Mouse (Mus musculus): ENCODE measurements at regions not wholly inside any gene's neighbourhood (a gene's known extent, or its start where the extent isn't known, plus 50 kb on each side); places are given as distances from the start of the nearest gene placed in this dataset.
"Not testable (repeated sequence)": the region's sequence is repeated elsewhere in the genome, so short reads cannot be mapped to it uniquely, and the experiment has no call there.

DNA sequence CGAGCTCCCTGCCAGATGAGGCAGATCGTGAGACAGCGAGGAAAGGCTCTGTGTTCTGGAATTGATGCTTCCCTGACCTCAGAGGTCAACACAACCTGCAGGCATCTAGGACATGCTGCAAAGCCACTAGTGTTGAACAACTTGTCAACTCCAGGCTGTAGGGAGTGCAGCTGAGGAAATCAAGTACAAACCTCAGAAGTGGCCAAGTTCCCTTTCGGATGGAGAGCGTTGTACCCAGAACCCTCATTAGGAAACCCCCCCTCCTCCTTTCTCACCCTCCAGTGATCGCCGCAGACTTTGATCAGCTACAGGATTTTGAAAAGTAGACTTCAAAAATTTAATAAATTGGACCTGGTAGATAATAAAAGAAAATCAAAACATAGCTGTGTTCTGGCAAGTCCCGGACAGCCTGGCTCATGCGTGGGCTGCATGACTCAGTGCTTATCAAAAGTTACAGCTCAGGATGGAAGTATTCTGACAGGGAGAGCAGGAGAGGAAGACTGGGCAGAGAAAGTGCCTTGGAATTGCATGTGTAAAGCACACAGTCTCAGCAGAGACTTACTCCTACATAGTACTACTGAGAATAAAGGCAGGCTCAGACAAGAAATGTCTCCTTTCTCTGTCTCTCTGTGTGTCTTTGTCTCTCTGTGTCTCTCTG is 224.2 kb downstream of the Diras2 start:
- H3K4me1 ChIP-seq (replicated peaks; ENCODE audit: control insufficient read depth, insufficient read depth, low read length): no peaks in the 10 kb centered on the region
- no peaks in the 10 kb centered on the region for H3K27me3 ChIP-seq (replicated peaks; ENCODE audit: control insufficient read depth, insufficient read depth, low read length)
- no peak overlapping the region for H3K4me2 ChIP-seq (ENCODE audit: low read length)
- no peaks in the 10 kb centered on the region for H3K9me3 ChIP-seq (ENCODE audit: control insufficient read depth, low read length)
- no peak for ATAC-seq
- no peak overlapping the region for H3K27ac ChIP-seq (ENCODE audit: low read length)
- H3K9ac ChIP-seq (replicated peaks; ENCODE audit: low read depth, low read length): no peak overlapping the region
- no peak overlapping the region for H3K4me3 ChIP-seq (replicated peaks; ENCODE audit: low read length)
- H3K36me3 ChIP-seq (ENCODE audit: control insufficient read depth, insufficient read depth): no peaks in the 10 kb centered on the region
- WGBS: 83% methylated on average over 9 of the region's 9 CpGs

DNA sequence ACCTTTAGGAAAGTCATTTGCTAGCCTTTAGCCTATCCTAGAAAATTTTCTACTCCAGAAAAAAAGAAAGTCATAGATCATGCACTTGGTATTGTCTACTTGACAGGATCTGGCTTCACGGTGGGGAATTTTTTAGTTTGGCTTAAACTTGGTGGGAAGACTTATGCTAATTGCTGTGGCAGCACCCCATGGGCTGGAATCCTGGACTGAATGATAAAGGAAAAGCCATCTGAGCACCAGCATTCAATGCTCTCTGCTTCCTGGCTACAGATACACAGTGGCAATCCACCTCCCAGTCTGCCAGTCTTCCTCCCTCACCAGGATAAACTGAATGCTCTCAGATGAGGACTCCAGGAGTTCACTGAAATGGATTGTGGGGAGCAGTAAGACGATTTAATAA is 220.1 kb downstream of the Diras2 start:
- Histone ChIP-seq H3K9me3 (ENCODE audit: control insufficient read depth, low read length) (no peaks in the 10 kb centered on the region), H3K27ac (ENCODE audit: low read length) (no peak overlapping the region), H3K36me3 (ENCODE audit: control insufficient read depth, insufficient read depth) (no peaks in the 10 kb centered on the region), H3K4me1 (replicated peaks; ENCODE audit: control insufficient read depth, insufficient read depth, low read length) (no peaks in the 10 kb centered on the region), H3K4me3 (replicated peaks; ENCODE audit: low read length) (no peak overlapping the region), H3K9ac (replicated peaks; ENCODE audit: low read depth, low read length) (no peak overlapping the region), H3K4me2 (ENCODE audit: low read length) (no peak overlapping the region), H3K27me3 (replicated peaks; ENCODE audit: control insufficient read depth, insufficient read depth, low read length) (no peaks in the 10 kb centered on the region)
- 28% methylated on average over 2 of the region's 2 CpGs for WGBS
- no peak for ATAC-seq

DNA sequence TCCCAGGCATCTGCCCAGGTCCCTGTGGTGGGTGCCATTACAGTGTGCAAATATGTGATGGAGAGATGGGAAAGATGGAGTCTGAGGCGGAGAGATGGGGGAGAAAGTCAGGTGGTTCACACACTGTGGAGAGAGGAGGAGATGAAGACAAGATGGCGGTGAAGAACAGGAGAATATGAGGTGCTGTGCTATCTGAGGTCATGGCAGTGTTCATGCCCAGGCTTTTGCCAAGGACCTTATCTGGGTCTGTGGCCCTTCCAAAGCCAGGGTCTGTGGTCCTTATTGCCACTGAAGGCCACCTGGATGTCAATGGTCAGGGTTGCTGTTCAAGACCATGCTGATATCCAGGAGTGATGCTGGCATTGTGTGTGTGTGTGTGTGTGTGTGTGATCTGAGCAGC is 212.8 kb downstream of the Diras2 start:
- WGBS: 85% methylated on average over 2 of the region's 2 CpGs
- ATAC-seq: no peak
- no peak overlapping the region for H3K9ac ChIP-seq (replicated peaks; ENCODE audit: low read depth, low read length)
- H3K27ac ChIP-seq (ENCODE audit: low read length): no peak overlapping the region
- H3K4me2 ChIP-seq (ENCODE audit: low read length): no peak overlapping the region
- no peaks in the 10 kb centered on the region for H3K36me3 ChIP-seq (ENCODE audit: control insufficient read depth, insufficient read depth)
- no peaks in the 10 kb centered on the region for H3K4me1 ChIP-seq (replicated peaks; ENCODE audit: control insufficient read depth, insufficient read depth, low read length)
- H3K4me3 ChIP-seq (replicated peaks; ENCODE audit: low read length): no peak overlapping the region
- no peaks in the 10 kb centered on the region for H3K27me3 ChIP-seq (replicated peaks; ENCODE audit: control insufficient read depth, insufficient read depth, low read length)
- no peaks in the 10 kb centered on the region for H3K9me3 ChIP-seq (ENCODE audit: control insufficient read depth, low read length)

DNA sequence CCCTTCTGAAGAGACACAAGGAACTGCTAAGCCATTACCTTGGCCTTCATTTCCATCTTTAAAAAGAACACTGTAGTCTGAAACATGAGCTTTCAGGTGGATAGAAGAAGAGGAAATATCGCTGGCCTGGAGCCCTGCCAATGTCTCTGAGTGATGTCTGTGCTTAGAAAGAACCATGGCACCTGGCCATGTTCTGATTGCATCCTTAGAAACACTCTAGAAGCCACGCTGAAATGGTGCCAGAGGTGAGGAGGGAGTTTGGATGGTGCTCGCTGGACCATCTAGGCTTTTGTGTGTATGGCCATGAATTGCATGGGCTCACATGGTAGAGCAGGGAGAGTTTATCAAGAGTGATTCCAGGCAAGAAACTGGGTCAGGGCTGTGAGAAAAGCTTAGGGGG is 207.4 kb downstream of the Diras2 start:
- Histone ChIP-seq H3K27ac (ENCODE audit: low read length) (no peak overlapping the region), H3K4me3 (replicated peaks; ENCODE audit: low read length) (no peak overlapping the region), H3K36me3 (ENCODE audit: control insufficient read depth, insufficient read depth) (no peaks in the 10 kb centered on the region), H3K27me3 (replicated peaks; ENCODE audit: control insufficient read depth, insufficient read depth, low read length) (no peaks in the 10 kb centered on the region), H3K9ac (replicated peaks; ENCODE audit: low read depth, low read length) (no peak overlapping the region), H3K4me2 (ENCODE audit: low read length) (no peak overlapping the region), H3K9me3 (ENCODE audit: control insufficient read depth, low read length) (no peaks in the 10 kb centered on the region), H3K4me1 (replicated peaks; ENCODE audit: control insufficient read depth, insufficient read depth, low read length) (peaks cover 6% of the 10 kb centered on the region; the same call in 1 of the 2 replicates)
- WGBS: 37% methylated on average over 3 of the region's 3 CpGs
- no peak for ATAC-seq

GRCm38 (mm10) chr13:52324378-52324777 is 206.7 kb downstream of the Diras2 start:
- H3K4me2 ChIP-seq (ENCODE audit: low read length); H3K27me3 ChIP-seq (replicated peaks; ENCODE audit: control insufficient read depth, insufficient read depth, low read length); H3K36me3 ChIP-seq (ENCODE audit: control insufficient read depth, insufficient read depth); H3K9me3 ChIP-seq (ENCODE audit: control insufficient read depth, low read length); ATAC-seq; H3K27ac ChIP-seq (ENCODE audit: low read length); H3K9ac ChIP-seq (replicated peaks; ENCODE audit: low read depth, low read length); H3K4me3 ChIP-seq (replicated peaks; ENCODE audit: low read length); H3K4me1 ChIP-seq (replicated peaks; ENCODE audit: control insufficient read depth, insufficient read depth, low read length): not testable (repeated sequence)
- 91% methylated on average over 3 of the region's 3 CpGs for WGBS

- not testable (repeated sequence) for H3K4me2 ChIP-seq (ENCODE audit: low read length); H3K27me3 ChIP-seq (replicated peaks; ENCODE audit: control insufficient read depth, insufficient read depth, low read length); H3K27ac ChIP-seq (ENCODE audit: low read length); H3K9ac ChIP-seq (replicated peaks; ENCODE audit: low read depth, low read length); H3K9me3 ChIP-seq (ENCODE audit: control insufficient read depth, low read length); H3K4me1 ChIP-seq (replicated peaks; ENCODE audit: control insufficient read depth, insufficient read depth, low read length); H3K36me3 ChIP-seq (ENCODE audit: control insufficient read depth, insufficient read depth); H3K4me3 ChIP-seq (replicated peaks; ENCODE audit: low read length); ATAC-seq
- WGBS: 85% methylated on average over 6 of the region's 6 CpGs
Measured at GRCm38 (mm10) chr13:52325647-52326046, 205.4 kb downstream of the Diras2 start.

- Histone ChIP-seq H3K27ac (ENCODE audit: low read length) (no peak overlapping the region), H3K4me2 (ENCODE audit: low read length) (no peak overlapping the region), H3K4me3 (replicated peaks; ENCODE audit: low read length) (no peak overlapping the region), H3K27me3 (replicated peaks; ENCODE audit: control insufficient read depth, insufficient read depth, low read length) (no peaks in the 10 kb centered on the region), H3K36me3 (ENCODE audit: control insufficient read depth, insufficient read depth) (no peaks in the 10 kb centered on the region), H3K9me3 (ENCODE audit: control insufficient read depth, low read length) (no peaks in the 10 kb centered on the region), H3K4me1 (replicated peaks; ENCODE audit: control insufficient read depth, insufficient read depth, low read length) (peaks cover 8% of the 10 kb centered on the region; the same call in 1 of the 2 replicates), H3K9ac (replicated peaks; ENCODE audit: low read depth, low read length) (no peak overlapping the region)
- no peak for ATAC-seq
- 85% methylated on average over 9 of the region's 9 CpGs for WGBS
Measured at GRCm38 (mm10) chr13:52327734-52328133, 203.3 kb downstream of the Diras2 start.

DNA sequence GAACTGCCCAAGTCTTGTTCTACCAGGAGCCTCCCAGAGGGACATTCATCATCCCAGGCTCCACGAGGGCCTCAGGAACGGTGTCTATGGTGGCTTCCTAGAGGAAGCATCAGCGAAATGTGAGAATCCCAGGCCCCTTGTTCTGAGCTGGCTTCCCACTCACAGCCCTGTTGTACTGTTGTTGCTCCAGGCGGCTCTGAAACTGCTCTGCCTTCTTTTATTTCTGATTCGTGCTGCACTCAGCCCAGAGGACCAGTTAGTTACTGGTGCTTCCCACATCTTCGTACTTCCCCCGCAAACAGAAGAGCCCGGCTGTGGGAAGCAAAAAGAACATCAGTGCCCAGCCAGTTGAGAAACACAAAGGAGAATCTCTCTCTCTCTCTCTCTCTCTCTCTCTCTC is 202.3 kb downstream of the Diras2 start:
- no peaks in the 10 kb centered on the region for H3K9me3 ChIP-seq (ENCODE audit: control insufficient read depth, low read length)
- no peak for ATAC-seq
- peaks cover 3% of the 10 kb centered on the region; the same call in 1 of the 2 replicates for H3K4me1 ChIP-seq (replicated peaks; ENCODE audit: control insufficient read depth, insufficient read depth, low read length)
- WGBS: 44% methylated on average over 8 of the region's 8 CpGs
- H3K27me3 ChIP-seq (replicated peaks; ENCODE audit: control insufficient read depth, insufficient read depth, low read length): no peaks in the 10 kb centered on the region
- H3K9ac ChIP-seq (replicated peaks; ENCODE audit: low read depth, low read length): no peak overlapping the region
- H3K27ac ChIP-seq (ENCODE audit: low read length): no peak overlapping the region
- H3K36me3 ChIP-seq (ENCODE audit: control insufficient read depth, insufficient read depth): no peaks in the 10 kb centered on the region
- no peak overlapping the region for H3K4me2 ChIP-seq (ENCODE audit: low read length)
- no peak overlapping the region for H3K4me3 ChIP-seq (replicated peaks; ENCODE audit: low read length)

GRCm38 (mm10) chr13:52331068-52331467 is 200.0 kb downstream of the Diras2 start:
- no peaks in the 10 kb centered on the region for H3K36me3 ChIP-seq (ENCODE audit: control insufficient read depth, insufficient read depth)
- no peak overlapping the region for H3K9ac ChIP-seq (replicated peaks; ENCODE audit: low read depth, low read length)
- no peak overlapping the region for H3K4me2 ChIP-seq (ENCODE audit: low read length)
- ATAC-seq: no peak
- H3K27ac ChIP-seq (ENCODE audit: low read length): no peak overlapping the region
- 72% methylated on average over 5 of the region's 5 CpGs for WGBS
- no peaks in the 10 kb centered on the region for H3K9me3 ChIP-seq (ENCODE audit: control insufficient read depth, low read length)
- H3K27me3 ChIP-seq (replicated peaks; ENCODE audit: control insufficient read depth, insufficient read depth, low read length): no peaks in the 10 kb centered on the region
- H3K4me1 ChIP-seq (replicated peaks; ENCODE audit: control insufficient read depth, insufficient read depth, low read length): 0 out of 2 replicates have a peak, but pooled peaks cover 3% of the 10 kb centered on the region
- H3K4me3 ChIP-seq (replicated peaks; ENCODE audit: low read length): no peak overlapping the region

DNA sequence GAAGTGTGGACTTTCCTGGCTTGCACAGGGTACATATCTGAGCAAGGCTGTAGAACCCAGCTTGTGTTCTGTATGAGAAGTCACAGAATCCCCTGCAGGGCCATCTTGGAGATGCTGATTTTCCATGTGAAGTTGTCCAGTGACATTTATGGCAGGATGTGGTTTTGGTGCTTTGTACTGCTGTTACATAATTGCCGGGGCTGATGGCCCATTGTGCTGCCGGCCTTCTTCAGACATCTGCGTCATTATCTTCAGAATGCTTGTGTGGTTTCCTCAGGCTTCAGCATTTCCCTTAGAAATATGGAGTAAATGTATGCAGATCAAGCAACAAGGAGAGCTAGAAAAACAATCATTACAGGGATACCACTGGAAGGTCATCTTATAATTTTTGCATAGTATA is 196.1 kb downstream of the Diras2 start:
- no peaks in the 10 kb centered on the region for H3K9me3 ChIP-seq (ENCODE audit: control insufficient read depth, low read length)
- no peak overlapping the region for H3K4me2 ChIP-seq (ENCODE audit: low read length)
- no peaks in the 10 kb centered on the region for H3K4me1 ChIP-seq (replicated peaks; ENCODE audit: control insufficient read depth, insufficient read depth, low read length)
- WGBS: 82% methylated on average over 3 of the region's 3 CpGs
- H3K9ac ChIP-seq (replicated peaks; ENCODE audit: low read depth, low read length): no peak overlapping the region
- H3K27ac ChIP-seq (ENCODE audit: low read length): no peak overlapping the region
- H3K4me3 ChIP-seq (replicated peaks; ENCODE audit: low read length): no peak overlapping the region
- no peaks in the 10 kb centered on the region for H3K27me3 ChIP-seq (replicated peaks; ENCODE audit: control insufficient read depth, insufficient read depth, low read length)
- ATAC-seq: no peak
- H3K36me3 ChIP-seq (ENCODE audit: control insufficient read depth, insufficient read depth): no peaks in the 10 kb centered on the region
